Mouse (Mus musculus) left cerebral cortex, adult 18-20 months (tissue): Measurements from ENCODE around the gene Tmie. TPM values are rescaled to one million over a fixed set of nuclear protein-coding genes. Genes with fewer than 3 reads are reported as not detected.

Experiments
- DNase-seq, 2 experiments: peaks; one replicate each; pipeline ENCODE4 v3.0.0; 2021 to 2022; ENCODE audit warnings: low spot score in 2 of 2, mixed read lengths in 1 of 2
- long read RNA-seq, 2 experiments: library from polyadenylated mRNA; stranded (forward); transcript quantifications; one replicate each; pipeline ENCODE4 v2.0.0; 2021
- total RNA-seq, 2 experiments: library from RNA; stranded (reverse); gene quantifications; 2 replicates each; pipeline ENCODE4 v1.2.3; 2021

The Tmie gene
- total RNA-seq, result 1 to 10 TPM; 3.2 to 4.3 TPM
- long read RNA-seq, experiment 1, partial matches to known transcripts, result 1 of 1 reads
- long read RNA-seq, experiment 1, other reads (novel, unspliced or antisense), result 0 of 1 reads
- long read RNA-seq, experiment 2, partial matches to known transcripts, result 0 of 3 reads
- long read RNA-seq, experiment 2, other reads (novel, unspliced or antisense), result 2 of 3 reads

DNA sequence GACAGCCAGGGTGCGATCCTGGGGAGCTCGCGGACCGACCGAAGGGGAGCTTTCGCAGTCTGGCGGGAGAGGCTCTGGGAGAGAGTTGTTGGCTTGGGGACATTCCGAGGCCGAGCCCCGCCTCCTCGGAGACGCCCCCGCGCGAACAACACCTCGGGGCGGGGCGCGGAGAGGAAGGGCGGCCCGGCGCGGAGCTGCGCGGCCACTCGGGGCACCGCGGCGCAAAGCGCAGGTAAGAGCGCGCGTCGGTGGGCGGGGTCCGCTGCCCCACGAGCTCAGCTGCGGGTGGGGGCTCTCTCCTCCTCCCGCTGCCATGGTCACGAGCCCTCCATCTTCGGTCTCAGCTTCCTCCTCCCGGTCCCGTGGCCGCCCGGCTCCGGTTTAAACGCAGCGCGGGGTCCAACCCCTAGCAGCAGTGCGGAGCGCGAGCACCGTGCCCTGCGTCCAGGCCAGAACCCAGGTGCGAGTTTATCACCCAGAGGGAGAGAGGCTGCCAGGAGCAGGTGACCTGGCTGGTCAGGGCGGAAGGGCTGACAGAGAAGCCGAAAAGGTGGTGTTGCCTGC is at the start of gene Tmie:
Gene Tmie, minus strand, starts transcription at position 116 of the 564 bp plus-strand sequence.
- peak; percentile 13 to 34 for DNase-seq

DNA sequence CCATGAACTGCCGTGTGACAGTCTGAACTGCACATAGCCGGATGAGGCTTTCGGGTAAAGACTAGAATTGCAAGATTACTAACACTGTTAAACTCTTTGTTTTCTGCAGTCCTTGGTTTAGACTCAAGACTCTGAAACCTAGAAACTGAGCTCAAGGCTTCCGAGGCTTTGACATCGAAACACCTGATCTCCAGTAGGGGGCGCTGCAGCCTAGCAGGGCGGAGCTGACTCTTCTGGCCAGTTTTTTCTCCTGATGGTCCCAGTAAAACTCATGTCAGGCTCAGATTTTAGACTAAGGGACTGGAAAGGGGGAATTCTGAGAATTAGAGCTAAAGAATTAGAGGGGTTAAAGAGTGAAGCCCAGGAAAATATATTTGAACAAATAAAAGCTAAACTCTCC is 42.8 kb upstream of the Tmie start:
- peak; percentile 66 to 83 for DNase-seq

GRCm38 (mm10) chr9:110920665-110921419 is 40.9 kb upstream of the Tmie start:
- DNase-seq, result no peak

DNA sequence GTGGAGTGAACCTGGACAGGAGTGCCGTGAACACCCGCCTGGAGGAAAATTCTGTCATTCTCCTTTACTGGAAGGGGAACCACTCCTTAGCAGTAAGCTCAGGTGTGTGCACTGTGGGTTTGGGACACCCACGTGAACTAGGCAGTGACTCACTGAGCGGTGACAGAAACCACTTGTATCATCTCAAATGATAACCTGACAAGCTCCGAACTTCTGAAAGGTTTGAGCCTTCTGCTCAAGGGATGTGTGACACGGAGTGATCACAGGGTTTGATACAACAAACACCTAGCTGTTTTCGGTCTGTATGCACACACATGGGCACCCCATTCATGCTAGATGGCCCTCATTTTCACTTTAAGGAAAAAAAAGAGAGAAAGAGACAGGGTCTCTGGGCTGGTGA is 36.9 kb upstream of the Tmie start, which contains the start of gene Fam240a:
Gene Fam240a, minus strand, starts transcription at position 76 of the 400 bp plus-strand sequence.
- no peak for DNase-seq

DNA sequence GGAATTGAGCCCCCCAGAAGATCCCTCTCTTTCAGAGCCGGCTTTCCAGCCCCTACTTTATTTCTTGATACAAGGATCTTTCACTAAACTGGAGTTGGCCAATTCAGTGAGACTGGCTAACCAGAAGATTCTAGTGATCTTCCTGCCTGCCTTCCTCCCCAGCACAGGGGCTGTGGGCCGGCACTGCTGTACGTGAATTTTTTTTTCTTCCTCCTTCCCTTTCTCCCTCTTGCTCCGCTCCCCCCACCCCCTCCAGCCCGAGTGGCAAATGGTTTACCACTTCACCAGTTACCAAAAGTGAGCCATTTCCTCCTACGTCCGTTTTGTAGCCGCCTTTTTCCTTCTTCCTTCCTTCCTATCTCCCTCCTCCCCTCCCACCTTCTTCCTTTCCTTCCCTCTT is 35.6 kb upstream of the Tmie start:
- DNase-seq, result no peak

DNA sequence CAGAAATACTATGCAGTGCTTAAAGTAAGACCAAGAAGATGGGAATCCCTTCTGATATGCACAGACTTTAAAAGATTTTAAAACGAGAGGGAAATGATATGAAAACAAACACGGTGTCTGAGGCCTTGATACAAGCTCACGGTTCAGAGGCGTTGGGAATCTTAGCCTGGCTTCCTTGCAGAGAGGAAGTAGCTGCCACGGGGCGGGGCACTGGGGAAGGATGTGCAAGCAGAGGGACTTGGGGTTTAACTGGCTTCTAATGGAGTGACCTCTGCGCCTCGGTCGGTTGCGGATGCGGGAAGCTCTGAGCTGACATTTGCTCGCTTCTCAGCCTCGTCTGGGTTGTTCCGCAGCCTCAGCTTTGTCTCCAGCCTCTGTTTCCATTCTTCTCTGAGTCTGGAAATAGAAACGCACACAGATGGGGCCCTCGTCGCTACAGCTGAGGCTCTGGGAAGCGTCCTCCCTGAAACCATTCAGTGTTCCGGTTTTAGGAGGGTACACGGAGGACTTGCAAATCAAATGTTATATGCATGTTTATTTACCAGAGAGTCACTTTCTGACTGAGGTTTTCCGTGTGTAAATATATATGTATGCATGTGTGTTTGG is 34.8 kb upstream of the Tmie start:
- DNase-seq, result no peak

DNA sequence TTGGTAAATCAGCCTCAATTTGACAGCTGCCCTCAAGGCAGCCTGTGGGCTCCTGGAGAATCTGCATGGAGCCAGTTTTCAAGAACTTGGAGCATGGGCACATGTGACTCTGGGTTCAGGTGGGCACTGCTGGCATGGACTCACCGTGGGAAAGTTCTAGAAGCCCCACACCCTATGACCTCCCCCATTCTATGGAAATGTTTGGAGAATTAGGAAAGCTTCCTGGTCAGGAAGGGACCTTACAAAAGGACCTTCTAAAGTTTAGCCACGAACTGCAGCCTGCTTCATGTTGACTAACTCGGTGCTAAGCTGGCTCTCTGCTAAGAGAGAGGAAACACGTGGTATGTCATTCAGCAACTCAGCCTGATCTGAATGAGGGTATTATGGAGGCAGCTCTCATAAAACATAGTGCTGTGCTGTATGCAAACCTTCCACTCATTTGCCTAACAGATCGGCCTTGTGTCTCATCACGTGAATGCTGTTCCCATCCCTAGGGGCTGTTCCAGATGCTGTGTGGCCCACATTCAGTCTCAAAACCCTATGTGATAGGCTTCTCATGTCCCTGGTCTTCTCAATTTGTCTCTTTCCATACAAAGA is 29.6 kb upstream of the Tmie start:
- no peak for DNase-seq

DNA sequence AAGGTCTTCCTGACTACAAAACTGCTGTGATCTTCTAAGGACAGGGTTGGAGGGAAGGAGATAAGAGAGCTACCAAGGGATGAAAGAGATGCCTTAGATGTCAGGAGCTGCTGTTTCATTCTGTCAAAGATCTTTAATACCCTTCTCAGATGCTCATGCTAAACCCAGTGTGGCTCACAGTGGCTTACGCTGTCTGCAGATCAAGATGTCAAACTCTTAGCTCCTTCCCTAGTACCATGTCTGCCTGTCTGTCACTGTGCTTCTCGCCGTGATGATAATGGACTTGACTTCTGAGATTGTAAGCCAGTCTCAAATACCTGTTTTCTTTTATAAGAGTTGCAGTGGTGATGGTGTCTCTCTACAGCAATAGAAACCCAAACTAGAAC is 28.7 kb upstream of the Tmie start:
- DNase-seq, result no peak

DNA sequence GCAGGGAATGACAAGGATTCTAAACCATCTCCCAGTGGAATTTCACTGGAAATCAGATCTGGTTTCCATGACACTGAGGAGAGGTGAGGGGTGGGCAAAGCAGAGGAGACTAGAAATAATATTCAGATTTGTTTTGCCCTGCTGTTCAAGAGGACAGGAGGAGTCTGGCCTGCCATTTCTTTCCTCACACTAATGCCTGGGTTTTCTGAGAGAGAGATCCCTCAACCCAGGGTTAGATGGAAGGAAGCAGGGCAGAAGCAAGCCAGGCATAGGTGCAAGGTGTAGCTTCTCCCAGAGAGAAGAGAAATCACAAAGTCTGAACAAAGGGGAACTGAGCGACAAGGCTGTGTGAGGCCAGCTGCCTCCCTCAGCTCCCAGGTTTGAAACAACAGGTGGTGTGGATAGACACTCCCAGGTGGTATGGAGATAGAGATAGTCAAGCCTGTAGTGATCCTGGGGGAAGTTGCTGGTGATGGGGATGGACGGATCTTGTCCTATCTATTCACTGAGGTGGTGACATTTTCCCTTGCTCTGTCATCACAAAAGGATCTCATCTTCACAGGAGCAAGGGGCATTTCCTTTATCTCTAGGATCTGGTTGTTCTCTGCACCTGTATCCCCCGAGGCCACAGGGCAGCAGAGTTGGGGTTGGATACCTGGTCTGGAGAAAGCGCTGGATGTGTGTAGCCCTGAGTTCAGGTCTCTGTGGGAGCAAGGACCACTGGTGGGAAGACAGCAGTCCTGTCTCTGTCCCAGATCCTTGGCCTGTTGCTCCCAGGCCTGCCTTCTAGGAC is 28.1 kb upstream of the Tmie start:
- no peak for DNase-seq

DNA sequence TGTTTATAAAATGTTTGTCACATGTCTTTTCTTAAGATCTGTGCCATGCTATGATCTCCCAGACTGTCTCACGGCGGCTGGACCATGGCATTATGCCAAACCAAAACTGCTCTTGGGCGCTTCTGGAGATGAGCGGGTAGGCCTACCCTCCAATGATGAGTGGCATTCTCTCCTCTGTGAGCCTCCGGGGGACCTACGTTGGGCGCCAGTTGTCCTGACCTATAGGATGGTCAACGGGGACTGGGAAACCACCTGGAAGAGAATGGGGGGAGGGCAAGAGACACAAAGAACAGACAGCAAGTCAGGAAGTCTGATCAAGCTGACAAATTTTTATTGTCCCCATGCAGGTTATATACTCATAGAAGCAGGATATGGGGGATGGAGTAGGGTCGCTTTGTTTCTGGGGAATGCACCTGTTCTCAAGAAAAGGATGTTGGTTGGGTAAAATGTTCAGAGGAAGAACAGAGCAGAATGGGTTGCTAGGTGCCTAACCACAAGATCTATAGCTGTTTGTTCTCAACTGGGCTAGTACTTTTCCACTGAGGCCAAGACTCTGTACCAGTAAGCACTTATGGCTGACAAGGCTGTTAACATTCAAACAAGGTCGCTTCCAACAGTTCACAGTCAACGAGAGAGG is 27.4 kb upstream of the Tmie start:
- DNase-seq, result no peak

DNA sequence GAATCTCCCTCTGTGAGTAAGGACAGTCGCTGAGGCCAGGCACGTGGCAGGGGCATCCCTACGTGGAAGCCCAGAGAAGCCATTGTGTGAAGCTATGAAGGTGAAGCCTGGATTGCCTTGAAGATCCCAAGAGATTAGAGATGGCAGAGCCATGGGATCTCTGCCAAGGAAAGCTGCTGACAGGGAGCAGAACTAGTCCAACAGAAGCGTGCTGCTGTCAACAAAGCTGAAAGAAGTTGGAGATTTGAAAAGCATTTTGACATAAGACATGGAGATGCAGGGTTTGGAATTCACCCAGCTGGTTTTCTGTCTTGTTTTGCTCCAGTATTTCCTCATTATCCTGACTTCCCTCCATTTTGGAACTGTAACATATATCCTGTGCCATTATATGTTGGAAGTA is 22.4 kb upstream of the Tmie start:
- DNase-seq, result no peak

GRCm38 (mm10) chr9:110901204-110901603 is 21.3 kb upstream of the Tmie start:
- no peak for DNase-seq

- DNase-seq, result no peak
These were observed 19.6 kb upstream of the Tmie start for GRCm38 (mm10) chr9:110899451-110900008.

DNA sequence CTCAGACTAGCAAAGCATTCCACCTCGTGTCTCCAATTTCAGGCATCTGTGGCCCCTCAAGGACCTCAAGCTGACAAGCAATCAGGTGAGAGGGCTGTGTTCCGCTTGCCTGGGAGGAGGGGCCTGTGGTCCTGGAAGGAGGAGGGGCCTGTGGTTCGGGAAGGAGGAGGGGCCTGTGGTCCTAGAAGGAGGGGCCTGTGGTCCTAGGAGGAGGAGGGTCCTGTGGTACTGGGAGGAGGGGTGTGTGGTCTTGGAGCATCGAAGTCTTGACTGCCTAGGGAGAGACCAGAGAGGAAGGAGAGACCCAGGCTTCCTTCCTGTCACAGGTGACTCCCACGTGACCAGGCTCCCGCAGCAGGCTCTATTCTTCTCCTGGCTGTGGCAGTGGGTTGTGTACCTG is 16.7 kb upstream of the Tmie start:
- no peak for DNase-seq

GRCm38 (mm10) chr9:110895994-110896393 is 16.1 kb upstream of the Tmie start:
- DNase-seq, result no peak

DNA sequence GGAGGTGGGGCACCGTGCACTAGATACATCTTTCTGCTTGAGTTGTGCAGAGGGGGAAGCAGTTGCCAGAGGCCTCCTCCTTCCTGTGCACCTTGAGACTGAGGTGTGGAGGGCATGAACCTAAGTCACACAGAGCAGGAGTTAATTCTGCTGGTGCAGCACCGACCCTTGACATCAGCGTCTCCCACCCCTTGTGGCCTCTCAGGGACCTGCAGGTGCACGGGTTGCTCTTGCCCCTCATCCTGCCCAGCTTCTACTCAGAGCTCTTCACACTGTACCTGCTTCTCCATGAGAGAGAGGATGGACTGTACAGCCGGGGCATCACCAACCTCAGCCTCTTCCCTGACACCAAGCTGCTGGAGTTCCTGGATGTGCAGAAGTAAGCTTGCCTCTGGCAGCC is 15.6 kb upstream of the Tmie start:
- DNase-seq, result no peak

DNA sequence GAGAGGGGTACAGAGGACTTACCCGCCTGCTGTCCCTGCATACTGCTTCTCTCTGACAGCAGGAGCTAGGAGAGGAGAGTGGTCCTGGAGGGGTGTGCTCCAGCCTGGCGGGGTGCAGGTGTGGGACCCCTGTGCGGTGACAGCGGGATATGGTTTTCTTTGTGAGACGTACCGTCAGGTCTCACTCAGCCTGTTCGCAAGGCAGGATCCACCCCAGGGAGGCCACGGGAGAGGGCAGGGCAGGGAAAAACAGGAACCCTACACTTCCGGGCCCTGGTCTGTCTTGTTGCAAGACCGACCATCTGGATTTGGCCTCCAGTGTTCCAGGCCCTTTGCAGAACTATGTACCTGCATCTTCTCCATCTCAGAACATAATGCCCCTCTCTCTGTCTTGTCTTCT is 13.5 kb upstream of the Tmie start:
- no peak for DNase-seq

DNA sequence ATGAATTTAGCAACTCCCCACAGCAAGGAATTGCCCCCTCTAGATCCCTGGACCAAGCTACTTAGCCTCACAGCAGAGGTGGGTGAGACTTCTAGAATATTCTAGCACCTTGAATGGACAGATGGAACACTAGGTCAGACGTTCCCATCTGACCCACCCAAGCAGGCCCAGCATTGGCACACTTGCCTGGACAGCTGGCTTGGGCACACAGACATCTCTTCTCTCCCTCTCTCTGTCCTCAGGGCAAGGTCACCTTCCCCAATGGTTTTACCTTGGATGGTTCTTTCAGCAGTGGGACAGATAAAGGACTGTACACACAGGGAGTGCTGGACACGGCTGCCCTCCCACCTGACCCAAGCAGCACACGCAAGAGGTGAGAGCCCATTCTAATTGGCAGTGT is 12.6 kb upstream of the Tmie start:
- no peak for DNase-seq

GRCm38 (mm10) chr9:110891077-110891828 is 11.3 kb upstream of the Tmie start:
- DNase-seq, result no peak
